Comparison of ENCODE assay signal across 28 mouse cellular contexts in the genomic region with DNA sequence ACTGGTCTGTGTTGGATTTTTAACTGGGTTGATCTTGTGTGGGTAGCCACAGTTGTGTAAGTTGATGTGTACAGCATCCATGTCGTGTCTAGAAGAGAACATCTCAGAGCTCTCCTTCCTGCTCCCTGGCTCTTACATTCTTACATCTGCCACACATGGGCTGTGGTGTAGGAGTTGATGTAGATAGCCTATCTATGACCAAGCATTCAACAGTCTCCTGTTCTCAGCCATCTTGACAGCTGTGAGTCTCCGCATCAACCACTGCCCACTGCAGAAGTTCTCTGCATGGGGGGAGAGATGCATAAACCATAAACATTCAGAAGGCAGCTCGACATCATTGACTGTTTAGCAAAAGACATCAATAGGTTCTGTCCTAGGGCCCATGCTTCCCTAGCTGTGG. TPM values are rescaled to one million over a fixed set of nuclear protein-coding genes. Genes with fewer than 3 reads are reported as not detected.
DNase-seq lines count a peak whose midpoint lies in the region; ATAC-seq and TF ChIP-seq lines count a peak whose summit lies in the region.
"Had no signal": no experiment of that assay in that cellular context is flagged by ENCODE, and none has a peak within 500 bp of the region (broad histone marks: within the 10 kb centered on the region; RNA-seq: fewer than 3 reads in every experiment).

No protein-coding gene starts in this region.

- H3K36me3 ChIP-seq in forebrain, postnatal 0 days (ENCODE audit: insufficient read depth), result no peaks in the 10 kb centered on the region; the same call in 1 of the 2 replicates
- H3K36me3 ChIP-seq: embryonic facial prominence, embryonic 12.5 days; heart, embryonic 15.5 days had no signal

- no peak for DNase-seq in left cerebral cortex, adult 2 months (ENCODE audit: extremely low spot score in 1 of 2, low spot score in 2 of 2)
- no peak for DNase-seq in left cerebral cortex, postnatal 25 days (ENCODE audit: low spot score in 2 of 2)
- no peak for DNase-seq in forebrain, postnatal 0 days
- DNase-seq in heart, adult 9 months (ENCODE audit: low spot score in 2 of 2), result no peak
- no peak for DNase-seq in ovary, postnatal 36 days (ENCODE audit: low spot score)
- DNase-seq: adrenal gland, adult 8-10 months; cerebellum, adult 8-10 months; gastrocnemius, postnatal 25 days; heart, adult 2 months; heart, postnatal 4 days; kidney, adult 18-20 months; left cerebral cortex, postnatal 4 days; lung, postnatal 10 days; right cerebral cortex, postnatal 14 days; spleen, adult 18-20 months; thymus, adult 18-20 months had no signal

- no peak overlapping the region for H3K4me2 ChIP-seq in forebrain, postnatal 0 days (ENCODE audit: low read depth)
- H3K4me2 ChIP-seq: embryonic facial prominence, embryonic 12.5 days; heart, embryonic 15.5 days had no signal

- intact Hi-C loops in left cerebral cortex, adult 2 months (cut with DNase I), result loop anchor here (5.0 kb wide), 1 partner anchor 32 kb away; no protein-coding TSS in a partner anchor
- intact Hi-C loops in left cerebral cortex, postnatal 25 days (cut with DNase I), result loop anchor here (2.0 to 5.0 kb wide), 3 partner anchors 31 to 39 kb away; no protein-coding TSS in a partner anchor

- no peaks in the 10 kb centered on the region for H3K27me3 ChIP-seq in forebrain, postnatal 0 days (ENCODE audit: insufficient read depth, low read length)
- H3K27me3 ChIP-seq: embryonic facial prominence, embryonic 12.5 days; heart, embryonic 15.5 days had no signal

- TF ChIP-seq CTCF in left cerebral cortex, adult 2 months (IDR thresholded peaks at IDR 0.05), result no peak
- TF ChIP-seq CTCF in forebrain, postnatal 0 days (IDR thresholded peaks at IDR 0.05; ENCODE audit: low read depth), result no peak

- H3K4me1 ChIP-seq in forebrain, postnatal 0 days (ENCODE audit: insufficient read depth), result peaks cover 59% of the 10 kb centered on the region
- H3K4me1 ChIP-seq: embryonic facial prominence, embryonic 12.5 days; heart, embryonic 15.5 days had no signal

- H3K9ac ChIP-seq in forebrain, postnatal 0 days, result no peak overlapping the region
- H3K9ac ChIP-seq: embryonic facial prominence, embryonic 12.5 days; heart, embryonic 15.5 days had no signal

- 83% methylated on average over 3 of the region's 3 CpGs for WGBS in forebrain, postnatal 0 days

- H3K9me3 ChIP-seq in forebrain, postnatal 0 days (ENCODE audit: low read length), result no peaks in the 10 kb centered on the region
- H3K9me3 ChIP-seq: embryonic facial prominence, embryonic 12.5 days; heart, embryonic 15.5 days; megakaryocyte, embryonic 14.5 days had no signal

- ATAC-seq in erythroid progenitor cell, adult 5-6 weeks (replicated peaks; ENCODE audit: low FRiP score, poor library complexity, severe bottlenecking), result peak; percentile 46
- no peak for ATAC-seq in forebrain, postnatal 0 days
- ATAC-seq in megakaryocyte progenitor cell, adult 5-6 weeks (replicated peaks; ENCODE audit: poor library complexity), result peak; percentile 53

- peak overlapping the region; percentile 76 for H3K27ac ChIP-seq in left cerebral cortex, adult 2 months
- peak overlapping the region; percentile 89 for H3K27ac ChIP-seq in forebrain, postnatal 0 days (ENCODE audit: low read depth, low read length)
- H3K27ac ChIP-seq: embryonic facial prominence, embryonic 12.5 days; heart, adult 2 months; heart, embryonic 15.5 days; kidney, postnatal 0 days had no signal

- no peak overlapping the region for H3K4me3 ChIP-seq in left cerebral cortex, adult 2 months
- H3K4me3 ChIP-seq in forebrain, postnatal 0 days (ENCODE audit: low read depth, low read length), result no peak overlapping the region
- H3K4me3 ChIP-seq: embryonic facial prominence, embryonic 12.5 days; erythroblast, embryonic 14.5 days; heart, adult 2 months; heart, embryonic 15.5 days; megakaryocyte, embryonic 14.5 days had no signal

RNA-seq across cellular contexts. Expression of a gene that starts 41.4 kb away (rescaled TPM):
- 100 to 1,000 TPM; 222 to 223 TPM for total RNA-seq in left cerebral cortex, adult 2 months (2021)
- 100 to 1,000 TPM; 232 to 242 TPM for total RNA-seq in left cerebral cortex, postnatal 25 days (2021)
- total RNA-seq in erythroid progenitor cell, adult 5-6 weeks (2015; ENCODE audit: low replicate concordance), result 138 and 175 TPM in 2 replicates
- 251 and 282 TPM in 2 replicates for total RNA-seq in erythroid progenitor cell, adult 5-6 weeks (2017; ENCODE audit: low replicate concordance)
- 267 and 333 TPM in 2 replicates for total RNA-seq in forebrain, postnatal 0 days (2014; rRNA removed)
- polyA plus RNA-seq in forebrain, postnatal 0 days (2015; fragmentation: Nextera tagmentation; extraction: Ambion mirVana), result 175 and 186 TPM in 2 replicates
- 2.5 and 4.6 TPM in 2 replicates for total RNA-seq in megakaryocyte progenitor cell, adult 5-6 weeks (2015)
- 6.7 and 8.0 TPM in 2 replicates for total RNA-seq in megakaryocyte progenitor cell, adult 5-6 weeks (2017)
- polyA plus RNA-seq: liver, adult 2 months had no signal

RNA-seq across cellular contexts. Expression of a gene that starts 53.9 kb away (rescaled TPM):
- not detected for total RNA-seq in left cerebral cortex, adult 2 months (2021)
- not detected for total RNA-seq in left cerebral cortex, postnatal 25 days (2021)
- total RNA-seq in erythroid progenitor cell, adult 5-6 weeks (2015; ENCODE audit: low replicate concordance), result not detected in 2 replicates
- not detected in 2 replicates for total RNA-seq in erythroid progenitor cell, adult 5-6 weeks (2017; ENCODE audit: low replicate concordance)
- not detected in 2 replicates for total RNA-seq in forebrain, postnatal 0 days (2014; rRNA removed)
- not detected in 2 replicates for polyA plus RNA-seq in forebrain, postnatal 0 days (2015; fragmentation: Nextera tagmentation; extraction: Ambion mirVana)
- not detected in 2 replicates for total RNA-seq in megakaryocyte progenitor cell, adult 5-6 weeks (2015)
- not detected in 2 replicates for total RNA-seq in megakaryocyte progenitor cell, adult 5-6 weeks (2017)
- total RNA-seq: adrenal gland, adult 8-10 months; common myeloid progenitor, adult 5-6 weeks; gastrocnemius, postnatal 25 days; heart, adult 2 months; heart, postnatal 4 days; layer of hippocampus, adult 18-20 months; left cerebral cortex, postnatal 4 days; liver, adult 2 months; midbrain, postnatal 0 days had no signal
- polyA plus RNA-seq: embryonic facial prominence, embryonic 12.5 days; erythroblast, embryonic 14.5 days; heart, adult 2 months; heart, embryonic 15.5 days; kidney, postnatal 0 days; liver, adult 2 months; midbrain, postnatal 0 days; urinary bladder, adult 2 months had no signal

Comparison
In these comparisons a context has a peak if more than half of its experiments do, and no peak if none do; other contexts are left out.
1. RNA of a gene that starts 41.4 kb away (total RNA-seq): 267 to 333 TPM in forebrain, postnatal 0 days, 138 to 282 TPM in erythroid progenitor cell, adult 5-6 weeks, 232 to 242 TPM in left cerebral cortex, postnatal 25 days and 222 to 223 TPM in left cerebral cortex, adult 2 months; 2.5 to 8.0 TPM in megakaryocyte progenitor cell, adult 5-6 weeks; every median in the first group is over 10 times any median in the second.